Mouse (Mus musculus): ENCODE measurements around the gene Trappc10. TPM values are rescaled to one million over a fixed set of nuclear protein-coding genes. Genes with fewer than 3 reads are reported as not detected.

Trappc10 gene
- polyA plus RNA-seq, 1 experiment, result 22.0 TPM

DNA sequence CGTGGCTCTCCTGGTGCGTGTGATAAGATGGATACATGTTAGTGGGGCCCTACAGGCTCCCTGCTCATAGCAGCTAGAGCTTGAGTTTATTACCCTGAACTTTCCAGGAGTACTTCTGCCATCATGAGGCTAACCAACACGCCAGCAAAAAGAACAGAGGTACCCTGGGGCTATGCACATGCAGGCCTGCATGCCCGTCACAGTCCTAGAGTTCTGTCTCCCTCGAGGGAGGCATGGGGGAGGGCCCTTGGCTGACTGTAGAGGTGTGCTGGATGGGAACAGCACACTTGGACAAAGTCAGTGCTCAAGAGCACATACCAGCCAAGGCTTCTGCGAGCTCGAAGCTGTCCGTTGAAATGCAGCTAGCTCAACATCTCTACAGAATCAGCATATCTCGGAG is 36.0 kb upstream of the Trappc10 start:
- Histone ChIP-seq H3K27ac (ENCODE audit: insufficient read depth, low read length) (no peak overlapping the region), H3K4me1 (ENCODE audit: control insufficient read depth, insufficient read depth, low read length) (no peaks in the 10 kb centered on the region), H3K9me3 (replicated peaks; ENCODE audit: control insufficient read depth, insufficient read depth, low read length, poor library complexity, severe bottlenecking) (no peaks in the 10 kb centered on the region), H3K4me3 (ENCODE audit: low read depth, low read length) (no peak overlapping the region), H3K9ac (ENCODE audit: low read depth, poor library complexity, severe bottlenecking) (no peak overlapping the region), H3K36me3 (ENCODE audit: control insufficient read depth, insufficient read depth, low read length, poor library complexity, severe bottlenecking) (no peaks in the 10 kb centered on the region), H3K27me3 (ENCODE audit: control insufficient read depth, insufficient read depth, low read length, poor library complexity, severe bottlenecking) (no peaks in the 10 kb centered on the region)
- TF ChIP-seq CTCF (IDR thresholded peaks at IDR 0.05; ENCODE audit: low read depth, low read length), result no peak
- TF ChIP-seq EP300 (IDR thresholded peaks at IDR 0.05; ENCODE audit: insufficient read depth, low read depth, low read length), result no peak
- TF ChIP-seq POLR2A (IDR thresholded peaks at IDR 0.05; ENCODE audit: insufficient read depth, low read length), result no peak

DNA sequence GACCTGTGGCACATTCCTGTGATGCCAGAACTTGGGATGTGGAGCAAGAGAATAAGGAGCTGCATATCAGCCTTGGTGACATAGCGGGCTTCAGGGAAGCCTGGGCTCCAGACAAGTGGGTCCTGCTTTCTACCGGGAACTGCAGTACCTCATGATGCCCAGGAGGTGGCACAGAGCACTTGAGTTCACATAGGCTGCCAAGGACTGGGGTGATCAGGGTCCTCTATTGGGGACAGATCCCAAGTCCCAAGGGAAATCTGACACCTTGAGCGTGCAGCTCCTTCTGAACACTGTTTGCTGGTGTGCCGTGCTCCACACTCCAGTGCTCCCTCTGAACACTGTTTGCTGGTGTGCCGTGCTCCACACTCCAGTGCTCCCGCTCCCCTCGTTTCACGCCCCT is 34.8 kb upstream of the Trappc10 start:
- no peaks in the 10 kb centered on the region for H3K36me3 ChIP-seq (ENCODE audit: control insufficient read depth, insufficient read depth, low read length, poor library complexity, severe bottlenecking)
- H3K9ac ChIP-seq (ENCODE audit: low read depth, poor library complexity, severe bottlenecking), result no peak overlapping the region
- 0 out of 2 replicates have a peak, but pooled peaks have one; percentile 25 for TF ChIP-seq EP300 (IDR thresholded peaks at IDR 0.05; ENCODE audit: insufficient read depth, low read depth, low read length)
- no peak for TF ChIP-seq POLR2A (IDR thresholded peaks at IDR 0.05; ENCODE audit: insufficient read depth, low read length)
- peak; percentile 71 for TF ChIP-seq CTCF (IDR thresholded peaks at IDR 0.05; ENCODE audit: low read depth, low read length)
- H3K27me3 ChIP-seq (ENCODE audit: control insufficient read depth, insufficient read depth, low read length, poor library complexity, severe bottlenecking), result no peaks in the 10 kb centered on the region
- H3K4me1 ChIP-seq (ENCODE audit: control insufficient read depth, insufficient read depth, low read length), result no peaks in the 10 kb centered on the region
- no peak overlapping the region for H3K27ac ChIP-seq (ENCODE audit: insufficient read depth, low read length)
- H3K9me3 ChIP-seq (replicated peaks; ENCODE audit: control insufficient read depth, insufficient read depth, low read length, poor library complexity, severe bottlenecking), result no peaks in the 10 kb centered on the region
- H3K4me3 ChIP-seq (ENCODE audit: low read depth, low read length), result no peak overlapping the region

DNA sequence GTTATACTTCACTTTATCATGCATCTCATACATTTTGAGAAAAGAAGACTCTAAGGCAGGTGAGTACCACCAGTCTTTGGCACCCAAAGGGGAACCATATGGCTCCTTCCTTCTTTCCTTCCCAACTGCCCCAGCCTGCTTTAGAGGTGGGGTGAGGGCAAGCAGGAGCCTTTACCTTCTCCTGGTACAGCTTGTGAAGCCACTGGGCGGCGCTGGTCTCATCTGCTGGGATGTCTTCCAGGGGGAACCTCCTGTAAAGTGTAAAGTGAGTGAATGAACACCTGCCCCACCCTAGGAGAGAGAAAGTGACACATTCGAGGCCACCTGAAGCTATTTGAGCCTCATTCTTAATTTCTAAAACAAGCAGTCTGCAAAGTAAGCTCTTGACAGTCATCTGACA is 33.4 kb upstream of the Trappc10 start:
- Histone ChIP-seq H3K9ac (ENCODE audit: low read depth, poor library complexity, severe bottlenecking) (no peak overlapping the region), H3K4me1 (ENCODE audit: control insufficient read depth, insufficient read depth, low read length) (peaks cover 2% of the 10 kb centered on the region), H3K36me3 (ENCODE audit: control insufficient read depth, insufficient read depth, low read length, poor library complexity, severe bottlenecking) (no peaks in the 10 kb centered on the region), H3K27me3 (ENCODE audit: control insufficient read depth, insufficient read depth, low read length, poor library complexity, severe bottlenecking) (no peaks in the 10 kb centered on the region), H3K9me3 (replicated peaks; ENCODE audit: control insufficient read depth, insufficient read depth, low read length, poor library complexity, severe bottlenecking) (no peaks in the 10 kb centered on the region), H3K27ac (ENCODE audit: insufficient read depth, low read length) (no peak overlapping the region), H3K4me3 (ENCODE audit: low read depth, low read length) (no peak overlapping the region)
- no peak for TF ChIP-seq EP300 (IDR thresholded peaks at IDR 0.05; ENCODE audit: insufficient read depth, low read depth, low read length)
- no peak for TF ChIP-seq POLR2A (IDR thresholded peaks at IDR 0.05; ENCODE audit: insufficient read depth, low read length)
- TF ChIP-seq CTCF (IDR thresholded peaks at IDR 0.05; ENCODE audit: low read depth, low read length), result peak; percentile 53

- no peaks in the 10 kb centered on the region for H3K27me3 ChIP-seq (ENCODE audit: control insufficient read depth, insufficient read depth, low read length, poor library complexity, severe bottlenecking)
- H3K36me3 ChIP-seq (ENCODE audit: control insufficient read depth, insufficient read depth, low read length, poor library complexity, severe bottlenecking), result no peaks in the 10 kb centered on the region
- no peaks in the 10 kb centered on the region for H3K9me3 ChIP-seq (replicated peaks; ENCODE audit: control insufficient read depth, insufficient read depth, low read length, poor library complexity, severe bottlenecking)
- no peak overlapping the region for H3K27ac ChIP-seq (ENCODE audit: insufficient read depth, low read length)
- H3K9ac ChIP-seq (ENCODE audit: low read depth, poor library complexity, severe bottlenecking), result no peak overlapping the region
- no peak overlapping the region for H3K4me3 ChIP-seq (ENCODE audit: low read depth, low read length)
- TF ChIP-seq CTCF (IDR thresholded peaks at IDR 0.05; ENCODE audit: low read depth, low read length) (no peak), EP300 (IDR thresholded peaks at IDR 0.05; ENCODE audit: insufficient read depth, low read depth, low read length) (no peak), POLR2A (IDR thresholded peaks at IDR 0.05; ENCODE audit: insufficient read depth, low read length) (no peak)
- H3K4me1 ChIP-seq (ENCODE audit: control insufficient read depth, insufficient read depth, low read length), result peaks cover 10% of the 10 kb centered on the region
Observed at GRCm38 (mm10) chr10:78276242-78276641, 31.8 kb upstream of the Trappc10 start.

GRCm38 (mm10) chr10:78272932-78273331 is 28.5 kb upstream of the Trappc10 start:
- TF ChIP-seq CTCF (IDR thresholded peaks at IDR 0.05; ENCODE audit: low read depth, low read length) (no peak), EP300 (IDR thresholded peaks at IDR 0.05; ENCODE audit: insufficient read depth, low read depth, low read length) (peak; percentile 81), POLR2A (IDR thresholded peaks at IDR 0.05; ENCODE audit: insufficient read depth, low read length) (no peak)
- Histone ChIP-seq H3K9me3 (replicated peaks; ENCODE audit: control insufficient read depth, insufficient read depth, low read length, poor library complexity, severe bottlenecking) (no peaks in the 10 kb centered on the region), H3K4me1 (ENCODE audit: control insufficient read depth, insufficient read depth, low read length) (peaks cover 21% of the 10 kb centered on the region), H3K9ac (ENCODE audit: low read depth, poor library complexity, severe bottlenecking) (0 out of 2 replicates have a peak overlapping the region, but pooled peaks have one; percentile 15), H3K4me3 (ENCODE audit: low read depth, low read length) (0 out of 2 replicates have a peak overlapping the region, but pooled peaks have one; percentile 21), H3K27ac (ENCODE audit: insufficient read depth, low read length) (peak overlapping the region; percentile 48), H3K27me3 (ENCODE audit: control insufficient read depth, insufficient read depth, low read length, poor library complexity, severe bottlenecking) (no peaks in the 10 kb centered on the region), H3K36me3 (ENCODE audit: control insufficient read depth, insufficient read depth, low read length, poor library complexity, severe bottlenecking) (no peaks in the 10 kb centered on the region)

GRCm38 (mm10) chr10:78265881-78266280 is 21.4 kb upstream of the Trappc10 start:
- Histone ChIP-seq H3K27me3 (ENCODE audit: control insufficient read depth, insufficient read depth, low read length, poor library complexity, severe bottlenecking) (no peaks in the 10 kb centered on the region), H3K4me3 (ENCODE audit: low read depth, low read length) (no peak overlapping the region)
- TF ChIP-seq CTCF (IDR thresholded peaks at IDR 0.05; ENCODE audit: low read depth, low read length) (no peak), POLR2A (IDR thresholded peaks at IDR 0.05; ENCODE audit: insufficient read depth, low read length) (no peak), EP300 (IDR thresholded peaks at IDR 0.05; ENCODE audit: insufficient read depth, low read depth, low read length) (no peak)

More at GRCm38 (mm10) chr10:78265881-78266280, 21.4 kb upstream of the Trappc10 start:
- H3K36me3 ChIP-seq (ENCODE audit: control insufficient read depth, insufficient read depth, low read length, poor library complexity, severe bottlenecking), result no peaks in the 10 kb centered on the region
- H3K4me1 ChIP-seq (ENCODE audit: control insufficient read depth, insufficient read depth, low read length), result peaks cover 9% of the 10 kb centered on the region
- no peak overlapping the region for H3K9ac ChIP-seq (ENCODE audit: low read depth, poor library complexity, severe bottlenecking)
- H3K27ac ChIP-seq (ENCODE audit: insufficient read depth, low read length), result no peak overlapping the region
- H3K9me3 ChIP-seq (replicated peaks; ENCODE audit: control insufficient read depth, insufficient read depth, low read length, poor library complexity, severe bottlenecking), result no peaks in the 10 kb centered on the region

Data from ES-Bruce4 (cell line).